Mouse (Mus musculus): ENCODE measurements at regions not wholly inside any gene's neighbourhood (a gene's known extent, or its start where the extent isn't known, plus 50 kb on each side); places are given as distances from the start of the nearest gene placed in this dataset.

DNA sequence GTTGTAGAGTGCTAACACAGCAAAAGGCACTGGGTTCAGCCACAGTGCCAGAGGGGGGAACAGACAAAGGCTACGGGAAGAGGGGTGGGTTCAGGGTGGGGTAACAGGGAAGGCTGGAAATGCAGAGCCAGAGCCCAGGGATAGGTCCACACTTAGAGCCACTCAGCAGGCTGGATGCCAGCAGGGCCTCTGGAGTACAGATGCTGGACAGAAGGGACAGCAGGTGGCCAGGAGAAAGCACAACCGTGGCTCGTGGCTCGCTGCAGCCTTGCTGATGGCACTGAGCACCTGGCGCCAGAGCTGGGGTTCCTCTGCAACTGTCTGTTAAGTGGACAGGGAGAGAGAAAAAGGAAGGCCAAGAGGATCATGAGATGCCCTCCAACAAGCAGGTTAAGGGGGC is 174.2 kb downstream of the Mroh4 start:
- Histone ChIP-seq H3K36me3 (ENCODE audit: control insufficient read depth, insufficient read depth, low read length, poor library complexity, severe bottlenecking) (no peaks in the 10 kb centered on the region), H3K27me3 (ENCODE audit: control insufficient read depth, insufficient read depth, low read length, poor library complexity, severe bottlenecking) (no peaks in the 10 kb centered on the region)
- no peak for DNase-seq (ENCODE audit: low read depth, low spot score)

GRCm38 (mm10) chr15:74459345-74459975 is 176.7 kb downstream of the Mroh4 start:
- DNase-seq (ENCODE audit: low read depth, low spot score), result no peak
- H3K27me3 ChIP-seq (ENCODE audit: control insufficient read depth, insufficient read depth, low read length, poor library complexity, severe bottlenecking), result no peaks in the 10 kb centered on the region
- no peaks in the 10 kb centered on the region for H3K36me3 ChIP-seq (ENCODE audit: control insufficient read depth, insufficient read depth, low read length, poor library complexity, severe bottlenecking)

GRCm38 (mm10) chr15:74458940-74459339 is 177.2 kb downstream of the Mroh4 start:
- Histone ChIP-seq H3K36me3 (ENCODE audit: control insufficient read depth, insufficient read depth, low read length, poor library complexity, severe bottlenecking) (no peaks in the 10 kb centered on the region), H3K27me3 (ENCODE audit: control insufficient read depth, insufficient read depth, low read length, poor library complexity, severe bottlenecking) (no peaks in the 10 kb centered on the region)
- no peak for DNase-seq (ENCODE audit: low read depth, low spot score)

GRCm38 (mm10) chr15:74457965-74458364 is 178.2 kb downstream of the Mroh4 start:
- H3K27me3 ChIP-seq (ENCODE audit: control insufficient read depth, insufficient read depth, low read length, poor library complexity, severe bottlenecking), result no peaks in the 10 kb centered on the region
- no peak for DNase-seq (ENCODE audit: low read depth, low spot score)
- H3K36me3 ChIP-seq (ENCODE audit: control insufficient read depth, insufficient read depth, low read length, poor library complexity, severe bottlenecking), result no peaks in the 10 kb centered on the region

GRCm38 (mm10) chr15:74456675-74457040 is 179.5 kb downstream of the Mroh4 start:
- H3K36me3 ChIP-seq (ENCODE audit: control insufficient read depth, insufficient read depth, low read length, poor library complexity, severe bottlenecking), result no peaks in the 10 kb centered on the region
- no peak for DNase-seq (ENCODE audit: low read depth, low spot score)
- H3K27me3 ChIP-seq (ENCODE audit: control insufficient read depth, insufficient read depth, low read length, poor library complexity, severe bottlenecking), result no peaks in the 10 kb centered on the region

GRCm38 (mm10) chr15:74455921-74456674 is 180.1 kb downstream of the Mroh4 start:
- no peaks in the 10 kb centered on the region for H3K27me3 ChIP-seq (ENCODE audit: control insufficient read depth, insufficient read depth, low read length, poor library complexity, severe bottlenecking)
- no peak for DNase-seq (ENCODE audit: low read depth, low spot score)
- no peaks in the 10 kb centered on the region for H3K36me3 ChIP-seq (ENCODE audit: control insufficient read depth, insufficient read depth, low read length, poor library complexity, severe bottlenecking)

GRCm38 (mm10) chr15:74454543-74454942 is 181.6 kb downstream of the Mroh4 start:
- Histone ChIP-seq H3K36me3 (ENCODE audit: control insufficient read depth, insufficient read depth, low read length, poor library complexity, severe bottlenecking) (no peaks in the 10 kb centered on the region), H3K27me3 (ENCODE audit: control insufficient read depth, insufficient read depth, low read length, poor library complexity, severe bottlenecking) (no peaks in the 10 kb centered on the region)
- DNase-seq (ENCODE audit: low read depth, low spot score), result no peak

DNA sequence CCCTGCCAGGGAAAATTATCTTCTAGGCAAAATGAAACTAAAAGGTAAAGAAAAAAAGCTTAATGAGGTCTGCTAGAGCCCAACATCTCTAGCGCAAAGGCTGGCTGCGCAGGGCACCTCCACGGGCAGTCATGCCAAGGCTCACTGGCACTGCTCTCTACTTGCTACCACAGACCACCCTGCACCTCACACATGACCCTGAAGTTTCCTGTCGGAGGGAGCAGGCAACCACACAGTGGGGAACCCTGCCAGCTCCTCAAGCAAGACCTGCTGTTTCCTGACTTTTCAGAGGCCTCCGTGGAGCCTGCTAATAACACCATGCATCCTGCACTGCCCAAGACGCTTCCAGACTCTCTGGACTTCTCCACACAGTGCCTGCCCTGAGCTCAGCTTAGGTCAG is 182.3 kb downstream of the Mroh4 start:
- Histone ChIP-seq H3K27me3 (ENCODE audit: control insufficient read depth, insufficient read depth, low read length, poor library complexity, severe bottlenecking) (no peaks in the 10 kb centered on the region), H3K36me3 (ENCODE audit: control insufficient read depth, insufficient read depth, low read length, poor library complexity, severe bottlenecking) (no peaks in the 10 kb centered on the region)
- no peak for DNase-seq (ENCODE audit: low read depth, low spot score)

DNA sequence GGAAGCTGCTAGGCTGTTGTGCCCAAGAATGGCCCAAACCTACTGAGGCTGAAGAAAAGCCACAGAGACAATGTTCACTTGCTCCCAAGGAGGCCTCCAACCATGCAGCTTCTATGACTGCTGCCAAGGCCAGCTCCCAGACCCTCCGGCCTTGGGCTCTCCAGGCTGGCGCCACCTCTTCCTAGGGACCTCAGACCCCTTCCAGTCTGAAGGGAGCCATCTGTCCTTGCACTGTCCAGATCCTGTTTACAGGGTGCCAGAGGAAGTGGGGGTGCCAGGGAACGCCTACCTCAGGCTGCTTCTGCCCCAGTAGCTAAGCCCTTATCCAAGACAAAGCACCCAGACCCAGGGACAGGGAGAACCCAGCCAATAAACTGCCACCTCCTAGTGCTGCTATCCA is 183.7 kb downstream of the Mroh4 start:
- no peak for DNase-seq (ENCODE audit: low read depth, low spot score)
- Histone ChIP-seq H3K27me3 (ENCODE audit: control insufficient read depth, insufficient read depth, low read length, poor library complexity, severe bottlenecking) (no peaks in the 10 kb centered on the region), H3K36me3 (ENCODE audit: control insufficient read depth, insufficient read depth, low read length, poor library complexity, severe bottlenecking) (no peaks in the 10 kb centered on the region)

DNA sequence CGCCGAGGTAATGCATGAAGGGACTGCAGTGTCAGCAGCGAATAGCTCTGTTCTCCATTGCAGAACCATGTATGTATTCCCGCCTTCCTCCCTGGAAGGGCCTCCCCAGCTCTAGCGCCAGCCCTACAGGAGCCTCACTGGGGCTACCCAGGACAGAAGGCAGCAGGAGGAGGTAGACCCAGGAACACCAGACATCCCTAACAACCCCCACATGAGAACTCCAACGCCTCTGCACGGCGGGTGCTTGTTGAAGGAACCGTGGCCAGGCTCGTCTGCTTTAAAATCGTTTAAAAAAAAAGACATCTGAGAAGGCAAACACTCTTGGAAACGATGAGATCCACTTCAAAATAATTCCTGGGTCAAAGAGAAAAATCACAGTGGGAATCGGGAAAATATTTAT is 194.3 kb downstream of the Mroh4 start:
- Histone ChIP-seq H3K27me3 (ENCODE audit: control insufficient read depth, insufficient read depth, low read length, poor library complexity, severe bottlenecking) (no peaks in the 10 kb centered on the region), H3K36me3 (ENCODE audit: control insufficient read depth, insufficient read depth, low read length, poor library complexity, severe bottlenecking) (no peaks in the 10 kb centered on the region)
- no peak for DNase-seq (ENCODE audit: low read depth, low spot score)

- H3K27me3 ChIP-seq (ENCODE audit: control insufficient read depth, insufficient read depth, low read length, poor library complexity, severe bottlenecking), result no peaks in the 10 kb centered on the region
- no peak for DNase-seq (ENCODE audit: low read depth, low spot score)
- H3K36me3 ChIP-seq (ENCODE audit: control insufficient read depth, insufficient read depth, low read length, poor library complexity, severe bottlenecking), result no peaks in the 10 kb centered on the region
Observed at GRCm38 (mm10) chr15:74426989-74427388, 209.2 kb downstream of the Mroh4 start.

DNA sequence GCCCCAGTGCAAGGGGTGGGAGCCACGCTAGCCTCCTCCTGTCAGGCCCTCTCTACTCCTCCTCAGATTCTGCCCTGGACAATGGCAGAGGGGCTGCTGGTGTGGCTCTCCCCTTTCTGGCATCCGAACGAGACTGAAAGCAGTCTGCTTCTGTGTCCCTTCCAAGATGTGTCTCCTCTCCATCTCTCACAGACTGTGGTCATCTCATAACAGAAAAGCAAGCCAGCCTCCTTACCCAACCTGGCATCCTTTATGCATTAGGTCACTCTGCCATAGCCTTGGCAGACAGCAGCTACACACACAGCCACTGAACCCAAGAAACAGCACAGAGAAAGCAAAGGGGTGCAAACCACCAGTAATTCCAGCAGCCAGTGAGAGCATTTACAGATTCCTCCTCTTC is 213.2 kb downstream of the Mroh4 start:
- no peaks in the 10 kb centered on the region for H3K27me3 ChIP-seq (ENCODE audit: control insufficient read depth, insufficient read depth, low read length, poor library complexity, severe bottlenecking)
- DNase-seq (ENCODE audit: low read depth, low spot score), result no peak

DNA sequence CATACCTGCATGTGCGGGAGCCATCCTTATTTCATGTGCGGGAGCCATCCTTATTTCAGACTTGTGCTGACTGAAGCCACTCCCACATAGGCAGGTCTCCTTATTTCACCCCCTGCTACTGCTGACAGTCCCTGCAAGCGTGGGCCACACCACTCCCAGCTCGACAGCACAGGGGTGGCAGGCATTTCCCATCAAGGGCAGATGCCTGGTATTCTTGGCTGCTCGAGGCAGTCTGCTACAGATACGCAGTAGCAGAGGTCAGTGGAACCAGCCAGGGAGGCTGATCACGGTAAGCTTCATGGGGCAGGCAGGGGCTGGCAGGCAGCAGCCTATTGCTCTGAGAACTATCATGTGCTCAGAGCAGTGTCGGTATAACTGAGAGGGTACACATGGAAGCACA is 215.6 kb downstream of the Mroh4 start:
- no peaks in the 10 kb centered on the region for H3K36me3 ChIP-seq (ENCODE audit: control insufficient read depth, insufficient read depth, low read length, poor library complexity, severe bottlenecking)
- no peaks in the 10 kb centered on the region for H3K27me3 ChIP-seq (ENCODE audit: control insufficient read depth, insufficient read depth, low read length, poor library complexity, severe bottlenecking)
- no peak for DNase-seq (ENCODE audit: low read depth, low spot score)

More for the DNA sequence above, 213.2 kb downstream of the Mroh4 start:
- no peaks in the 10 kb centered on the region for H3K36me3 ChIP-seq (ENCODE audit: control insufficient read depth, insufficient read depth, low read length, poor library complexity, severe bottlenecking)

DNA sequence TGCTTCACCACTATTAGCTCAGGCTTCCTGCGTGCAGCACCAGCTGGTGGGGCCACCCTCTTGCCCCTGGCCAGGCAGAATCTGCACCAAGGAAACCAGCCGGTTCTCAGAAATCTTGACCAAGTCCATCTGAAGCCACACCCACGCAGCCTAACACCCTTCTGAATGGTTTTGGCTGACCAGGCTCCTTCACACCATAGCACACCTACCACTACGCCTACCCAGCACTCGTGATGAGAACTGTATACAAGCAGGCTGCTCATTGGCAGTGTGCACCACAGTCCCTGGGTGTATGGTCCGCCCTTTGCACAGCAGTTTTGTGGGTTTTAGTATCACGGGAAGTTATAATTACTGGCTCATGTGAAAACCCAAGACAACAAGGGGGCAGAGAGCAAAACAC is 217.5 kb downstream of the Mroh4 start:
- no peak for DNase-seq (ENCODE audit: low read depth, low spot score)
- Histone ChIP-seq H3K27me3 (ENCODE audit: control insufficient read depth, insufficient read depth, low read length, poor library complexity, severe bottlenecking) (no peaks in the 10 kb centered on the region), H3K36me3 (ENCODE audit: control insufficient read depth, insufficient read depth, low read length, poor library complexity, severe bottlenecking) (no peaks in the 10 kb centered on the region)

DNA sequence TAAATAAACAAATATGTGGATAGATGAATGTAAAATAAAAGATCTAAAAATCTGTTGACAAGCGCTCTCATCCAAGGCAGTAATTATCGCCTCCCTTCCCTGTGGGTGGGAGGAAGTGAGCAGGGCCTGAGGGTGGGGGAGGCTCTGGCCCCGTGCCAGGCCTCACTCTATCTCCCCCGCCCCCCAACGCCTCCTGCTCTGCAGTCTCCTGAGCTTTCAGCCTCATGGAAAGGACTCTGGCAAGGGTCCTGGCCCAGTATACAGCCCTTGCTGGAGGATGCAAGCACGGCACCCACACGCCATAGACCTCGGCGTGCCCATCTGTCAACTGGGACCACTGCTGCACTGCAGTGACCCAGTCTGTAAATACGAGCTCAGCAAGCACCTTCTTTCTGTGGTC is 222.9 kb downstream of the Mroh4 start:
- Histone ChIP-seq H3K36me3 (ENCODE audit: control insufficient read depth, insufficient read depth, low read length, poor library complexity, severe bottlenecking) (no peaks in the 10 kb centered on the region), H3K27me3 (ENCODE audit: control insufficient read depth, insufficient read depth, low read length, poor library complexity, severe bottlenecking) (no peaks in the 10 kb centered on the region)
- DNase-seq (ENCODE audit: low read depth, low spot score), result no peak

GRCm38 (mm10) chr15:74412261-74412660 is 223.9 kb downstream of the Mroh4 start:
- DNase-seq (ENCODE audit: low read depth, low spot score), result no peak
- Histone ChIP-seq H3K27me3 (ENCODE audit: control insufficient read depth, insufficient read depth, low read length, poor library complexity, severe bottlenecking) (no peaks in the 10 kb centered on the region), H3K36me3 (ENCODE audit: control insufficient read depth, insufficient read depth, low read length, poor library complexity, severe bottlenecking) (no peaks in the 10 kb centered on the region)

All from splenic B cell, adult 2 months (primary cell).